Mouse (Mus musculus): Measurements from ENCODE around the gene Itga2b.

Gene Itga2b

DNA sequence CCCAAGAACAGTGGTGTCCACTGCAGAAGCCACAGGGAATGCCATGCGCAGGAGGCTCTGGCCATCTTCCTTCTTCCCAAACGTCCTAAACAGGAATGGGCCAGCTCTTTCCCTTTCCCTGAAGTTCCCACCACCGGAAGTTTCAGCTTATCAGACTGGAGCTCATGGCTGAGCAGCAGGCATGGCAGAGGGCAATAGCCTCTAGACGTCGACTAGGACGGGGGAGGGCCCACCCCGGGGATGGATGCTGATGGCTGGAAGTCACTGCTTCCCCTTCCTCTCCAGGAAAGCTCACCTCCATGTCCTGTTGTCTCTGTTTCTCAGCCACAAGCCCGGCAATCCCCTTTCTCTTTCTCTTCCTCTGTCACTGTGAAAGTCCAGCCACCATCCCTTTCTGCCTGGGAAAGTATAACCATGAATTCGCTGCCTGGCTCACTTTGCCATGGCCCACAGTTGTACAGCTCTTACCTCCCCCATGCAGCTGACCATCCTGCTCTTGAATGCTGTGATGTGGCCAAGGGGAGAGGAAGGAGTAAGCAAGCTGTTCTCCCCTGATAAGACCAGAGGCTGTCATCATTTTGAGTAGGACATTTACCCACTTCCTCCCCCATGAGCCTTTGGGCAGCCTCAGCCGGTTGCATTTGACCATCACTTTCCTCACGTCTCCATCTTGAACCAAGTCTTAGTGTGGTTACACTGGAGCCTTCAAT is at the start of gene Itga2b:
Itga2b (minus strand) TSS at position 475 of the 710 bp plus-strand sequence.
- no peak for DNase-seq

DNA sequence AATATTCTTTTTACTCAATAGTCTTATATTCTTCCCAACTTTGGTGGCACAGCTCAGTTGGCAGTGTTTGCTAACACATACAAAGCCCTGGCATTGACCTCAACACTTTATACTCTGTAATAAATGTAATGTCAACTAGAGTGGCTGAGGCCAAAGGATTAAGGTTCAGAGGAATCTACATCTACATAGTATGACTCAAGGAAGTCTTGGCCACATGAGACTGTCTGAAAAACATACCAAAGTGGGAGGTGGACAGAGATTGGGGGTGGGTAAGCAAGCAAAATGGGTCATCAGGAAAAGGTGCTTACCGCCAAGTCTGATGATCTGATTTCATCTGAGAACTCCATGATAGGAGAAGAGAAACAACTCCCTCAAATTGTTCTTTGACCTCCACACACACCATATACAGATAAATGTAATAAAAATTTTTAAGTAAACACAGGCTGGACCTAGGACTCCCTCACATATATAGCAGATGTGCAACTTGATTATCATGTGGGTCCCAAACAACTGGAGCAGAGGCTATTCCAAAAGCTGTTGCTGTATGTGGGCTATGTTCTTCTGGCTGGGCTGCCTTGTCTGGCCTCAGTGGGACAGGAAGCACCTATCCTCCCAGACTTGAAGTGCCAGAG is 45.0 kb upstream of the Itga2b start:
- no peak for DNase-seq

DNA sequence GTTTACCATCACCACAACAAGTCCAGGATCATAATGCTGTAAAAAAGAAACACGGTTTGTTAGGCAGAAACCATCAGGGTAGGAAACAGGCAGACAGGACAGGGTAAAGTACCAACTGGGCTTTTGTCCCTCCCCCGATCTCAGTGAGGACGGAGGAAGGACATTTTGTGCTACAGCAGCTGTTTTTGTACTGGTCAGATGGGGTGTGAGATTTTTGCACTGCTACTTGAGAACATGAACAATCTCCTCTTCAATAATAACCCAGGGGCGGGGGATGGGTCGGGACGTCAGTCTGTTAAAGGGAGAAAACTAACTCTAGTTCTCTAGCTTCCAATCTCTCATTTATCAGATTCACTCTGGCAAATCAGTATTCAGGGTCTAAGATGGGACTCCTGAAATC is 40.3 kb upstream of the Itga2b start:
- no peak for DNase-seq

DNA sequence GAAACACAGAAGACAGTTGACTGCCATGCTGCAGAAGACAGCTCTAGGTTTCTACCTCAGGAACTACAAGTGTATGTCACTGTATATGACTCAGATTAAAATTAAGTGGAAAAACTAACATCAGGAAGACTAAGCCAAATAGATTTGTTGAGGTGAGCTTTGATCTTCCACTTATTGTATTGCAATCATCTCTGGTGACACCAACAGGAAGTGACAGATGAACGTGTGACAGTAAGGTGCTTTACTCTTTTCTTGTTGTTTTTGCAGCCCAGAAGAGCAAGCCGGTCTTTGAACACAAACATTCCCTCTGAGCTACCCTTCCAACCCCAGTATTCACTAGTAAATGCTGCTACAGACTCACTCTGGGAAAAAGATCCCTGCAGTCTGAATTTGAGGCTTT is 26.8 kb upstream of the Itga2b start:
- DNase-seq = no peak

DNA sequence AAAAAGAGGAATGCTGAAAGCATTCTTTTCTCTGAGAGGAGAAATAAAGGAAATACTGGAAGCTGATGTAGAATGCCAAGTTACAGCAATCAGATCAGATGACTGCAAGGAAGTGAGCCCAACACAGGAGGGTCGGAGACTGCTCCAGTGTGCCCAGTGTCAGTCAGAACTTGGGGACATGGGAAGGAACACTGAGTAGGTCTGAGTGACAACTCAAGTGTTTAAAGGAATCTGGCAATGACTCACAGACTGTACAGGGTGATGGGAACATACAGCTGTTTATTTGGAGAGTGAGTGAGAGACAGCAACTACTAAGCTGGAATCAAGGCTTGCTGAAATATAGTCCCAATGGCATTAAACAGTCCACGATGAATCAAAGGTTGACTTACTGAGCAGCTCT is 26.3 kb upstream of the Itga2b start:
- DNase-seq = no peak

DNA sequence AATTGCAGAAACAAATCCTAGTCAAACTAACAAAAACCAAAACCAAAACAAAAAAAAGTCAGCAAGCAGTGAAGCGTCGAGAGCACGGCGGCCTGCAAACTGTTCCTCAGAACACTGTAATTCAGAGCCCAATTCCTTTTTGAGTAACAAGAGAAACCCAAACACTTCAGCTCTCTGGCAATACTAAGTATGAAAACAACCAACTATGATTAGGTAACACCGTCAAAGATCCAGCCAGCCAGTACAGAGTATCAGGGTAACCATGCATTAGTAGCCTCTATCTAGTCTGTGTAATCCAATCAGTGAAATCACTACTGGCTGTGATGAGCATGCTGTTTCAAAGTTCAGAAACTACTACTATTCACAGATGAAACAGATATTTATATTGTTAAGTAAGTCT is 25.8 kb upstream of the Itga2b start:
- no peak for DNase-seq

DNA sequence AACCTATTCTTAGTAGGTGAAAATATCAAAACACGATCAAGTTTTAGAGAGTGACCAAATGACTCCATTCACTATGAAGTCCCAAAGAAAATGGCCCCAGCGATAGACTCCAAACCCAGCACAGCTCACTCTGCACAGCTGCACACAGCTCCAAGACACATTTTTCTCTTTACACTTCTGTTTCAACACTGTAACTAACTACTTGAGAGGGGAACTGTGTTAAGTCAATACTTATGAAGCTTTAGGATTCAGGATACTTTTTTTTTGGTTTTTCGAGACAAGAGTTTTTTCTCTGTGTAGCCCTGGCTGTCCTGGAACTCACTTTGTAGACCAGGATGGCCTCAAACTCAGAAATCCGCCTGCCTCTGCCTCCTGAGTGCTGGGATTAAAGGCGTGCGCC is 25.2 kb upstream of the Itga2b start:
- no peak for DNase-seq

DNA sequence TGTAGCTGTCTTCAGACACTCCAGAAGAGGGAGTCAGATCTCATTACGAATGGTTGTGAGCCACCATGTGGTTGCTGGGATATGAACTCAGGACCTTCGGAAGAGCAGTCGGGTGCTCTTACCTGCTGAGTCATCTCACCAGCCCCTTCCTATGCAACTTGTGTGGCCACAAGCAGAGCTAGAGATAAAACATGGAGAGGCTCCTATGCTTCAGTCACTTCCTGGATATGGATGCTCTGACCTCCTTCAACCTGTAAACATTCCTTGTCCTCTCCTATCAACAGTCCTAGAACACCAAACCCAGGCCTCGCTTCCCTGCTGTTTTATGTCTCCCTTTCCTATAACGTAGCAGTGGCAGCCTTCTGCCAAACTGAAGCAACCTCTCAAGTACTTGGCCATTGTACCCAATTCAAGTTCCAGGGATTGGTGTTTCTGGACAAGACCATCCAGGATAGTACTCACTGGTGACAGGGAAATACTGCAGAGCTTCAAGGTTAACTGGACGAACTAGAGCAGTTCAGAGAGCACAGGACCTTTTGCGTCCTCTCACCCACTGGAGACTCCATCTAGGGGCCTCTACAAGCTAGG is 24.2 kb upstream of the Itga2b start:
- DNase-seq = no peak

DNA sequence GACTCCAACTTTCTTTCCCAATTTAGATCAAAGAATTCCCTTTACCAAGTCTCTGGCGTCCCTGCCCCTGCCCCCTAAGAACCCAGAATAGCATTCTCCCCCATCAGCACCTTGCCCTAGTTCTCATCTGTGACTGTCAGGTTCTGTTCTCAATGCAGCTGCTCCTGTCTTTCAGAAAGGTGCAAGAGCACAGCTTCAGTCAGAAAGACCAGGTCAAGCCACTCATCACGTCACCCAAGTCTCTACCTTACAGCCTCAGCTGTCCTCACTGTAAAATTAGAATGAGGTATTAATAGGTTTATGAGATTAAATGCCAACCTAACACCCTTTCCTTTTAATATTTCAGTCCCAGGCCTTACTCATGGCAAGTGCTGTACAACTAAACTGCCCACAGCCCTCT is 23.3 kb upstream of the Itga2b start:
- no peak for DNase-seq

DNA sequence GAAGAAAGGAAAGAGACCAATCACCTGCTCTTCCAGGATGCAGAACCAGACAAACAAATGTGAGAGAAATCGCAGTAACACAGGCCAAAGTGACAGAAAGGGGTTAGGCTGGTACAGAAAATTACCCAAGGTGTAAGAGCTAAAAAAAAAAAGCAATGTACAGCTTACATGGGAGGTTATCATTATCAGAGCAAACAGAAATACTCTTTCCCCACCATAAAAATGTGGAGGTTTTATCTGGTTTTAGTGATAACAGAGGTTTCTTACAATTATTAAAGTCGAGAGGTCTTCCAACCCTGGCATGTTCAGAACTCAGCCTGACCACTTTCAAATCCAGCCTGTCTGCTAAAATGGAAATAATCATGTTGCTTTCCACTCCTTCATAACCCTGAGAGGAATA is 18.0 kb upstream of the Itga2b start:
- no peak for DNase-seq

DNA sequence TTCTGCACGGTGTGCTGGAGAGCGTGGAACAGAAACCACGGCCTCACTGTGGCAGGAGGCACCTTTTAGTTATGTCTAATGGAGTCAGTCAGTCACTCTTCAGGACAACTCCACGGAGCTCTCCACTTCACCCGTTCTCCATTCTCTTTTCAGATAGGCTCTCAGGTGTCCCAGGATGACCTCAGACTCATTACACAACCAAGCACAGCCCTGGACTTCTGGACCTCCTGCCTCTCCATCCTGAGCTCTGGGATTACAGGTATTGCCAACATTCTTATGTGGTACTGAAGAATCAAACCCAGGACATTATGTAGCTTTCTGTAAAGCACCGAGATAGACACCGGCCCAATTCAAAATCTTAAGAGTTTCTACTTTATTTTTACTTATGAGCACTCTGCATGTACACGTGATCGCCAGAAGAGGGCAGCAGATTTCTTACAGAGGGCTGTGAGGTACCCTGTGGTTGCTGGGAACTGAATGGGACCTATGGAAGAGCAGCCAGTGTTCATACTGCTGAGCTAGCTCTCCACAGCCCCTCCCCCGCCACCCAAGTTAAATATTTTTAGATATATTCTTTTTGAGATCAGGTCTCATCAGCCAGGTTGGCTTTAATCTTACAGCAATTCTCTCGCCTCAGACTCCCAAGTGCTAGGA is 16.9 kb upstream of the Itga2b start:
- DNase-seq = peak in 1 of 2 experiments; percentile 44

DNA sequence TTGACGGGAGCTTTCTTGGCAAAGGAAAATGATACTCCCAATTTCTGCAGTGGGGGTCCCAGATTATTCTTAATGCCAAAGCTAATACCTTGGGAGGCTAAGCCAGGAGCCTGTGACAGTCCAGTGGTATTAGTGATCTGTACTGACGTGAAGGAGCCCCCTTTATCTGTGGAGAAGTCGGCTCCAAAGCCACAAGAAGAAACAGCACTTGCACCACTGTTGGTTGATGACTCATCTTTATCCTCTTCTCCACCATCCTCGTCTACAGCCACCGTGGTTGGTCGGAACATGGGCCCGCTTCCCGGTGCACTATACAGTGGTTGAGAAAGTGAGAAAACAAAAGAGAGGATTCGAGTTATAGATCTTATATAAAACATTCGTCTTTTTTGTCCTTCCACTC is 11.9 kb upstream of the Itga2b start:
- DNase-seq = no peak

DNA sequence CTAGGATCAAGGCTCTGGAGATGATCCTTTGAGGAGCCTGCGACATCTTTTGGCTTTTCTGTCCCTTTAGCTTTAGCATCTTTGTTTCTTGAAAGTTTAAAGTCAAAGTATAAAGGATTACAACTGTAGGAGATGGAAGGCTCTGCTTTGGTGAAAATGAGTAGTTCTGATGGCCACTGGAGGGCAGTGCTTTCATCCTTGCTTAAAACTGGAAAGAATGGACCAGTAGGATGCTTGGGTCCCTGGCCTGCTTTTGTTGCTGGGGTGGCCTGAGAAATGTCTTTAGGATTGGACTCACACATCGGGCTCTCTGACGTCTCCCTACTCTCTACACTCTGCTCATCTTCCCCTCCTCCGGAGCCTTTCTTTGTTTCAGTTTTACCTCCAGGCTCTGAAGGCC is 11.0 kb upstream of the Itga2b start:
- DNase-seq = no peak

DNA sequence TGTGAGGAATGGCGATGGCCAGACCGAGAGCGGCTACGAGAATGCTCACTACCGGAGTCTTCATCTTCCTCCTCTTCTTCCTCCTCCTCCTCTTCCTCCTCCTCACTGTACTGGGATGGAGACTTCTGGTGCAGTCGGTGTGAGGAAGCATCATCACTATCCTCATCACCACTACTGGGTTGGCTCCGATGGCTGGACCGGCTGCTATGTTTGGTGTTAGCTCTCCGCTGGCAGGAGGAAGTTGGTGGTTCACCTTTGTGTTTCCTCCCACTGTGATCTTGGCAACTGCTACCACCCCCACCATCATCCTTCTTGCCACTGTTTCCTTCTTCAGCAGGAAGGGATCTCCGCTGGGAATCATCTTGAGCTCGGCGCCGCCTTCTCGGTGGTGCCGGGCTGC is 10.2 kb upstream of the Itga2b start:
- no peak for DNase-seq

DNA sequence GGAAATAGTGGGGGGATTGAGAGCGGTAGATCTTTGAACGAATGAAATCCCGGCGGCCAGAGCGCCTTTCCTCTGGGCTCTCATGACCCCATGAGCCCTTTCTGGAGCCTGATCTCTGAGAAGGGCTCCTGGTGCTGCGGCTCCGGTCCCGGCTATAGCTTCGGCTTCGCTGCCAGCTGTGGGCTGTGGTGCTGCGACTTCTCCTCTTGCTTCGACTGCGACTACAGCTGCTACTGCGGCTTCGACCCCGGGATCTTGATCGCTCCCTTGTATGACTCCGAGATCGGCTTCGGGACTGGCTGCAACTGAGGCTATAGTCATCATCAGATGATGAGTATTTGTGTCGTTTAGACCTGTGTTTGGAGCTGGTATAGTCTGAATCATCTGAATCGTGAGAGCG is 9.7 kb upstream of the Itga2b start:
- no peak for DNase-seq

DNA sequence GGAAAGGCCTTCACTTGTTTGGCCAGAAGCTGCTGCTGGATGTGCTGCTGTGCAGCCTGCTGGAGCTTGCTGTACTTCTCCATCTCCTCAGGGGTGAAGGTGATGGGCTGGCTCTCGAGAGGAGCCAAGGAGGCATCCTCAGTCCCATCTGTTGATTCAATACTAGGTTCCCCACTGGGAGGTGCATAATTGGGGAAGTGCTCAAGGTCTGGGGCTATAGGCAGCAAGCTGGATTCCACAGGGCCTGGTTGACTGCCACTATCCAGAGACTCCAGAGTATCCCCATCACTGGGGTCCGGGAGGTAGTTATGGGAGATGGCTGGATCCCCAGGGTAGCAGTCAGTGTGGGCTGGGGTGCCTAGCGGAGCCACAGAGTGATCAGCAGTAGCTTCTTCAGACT is 8.7 kb upstream of the Itga2b start:
- DNase-seq = no peak

DNA sequence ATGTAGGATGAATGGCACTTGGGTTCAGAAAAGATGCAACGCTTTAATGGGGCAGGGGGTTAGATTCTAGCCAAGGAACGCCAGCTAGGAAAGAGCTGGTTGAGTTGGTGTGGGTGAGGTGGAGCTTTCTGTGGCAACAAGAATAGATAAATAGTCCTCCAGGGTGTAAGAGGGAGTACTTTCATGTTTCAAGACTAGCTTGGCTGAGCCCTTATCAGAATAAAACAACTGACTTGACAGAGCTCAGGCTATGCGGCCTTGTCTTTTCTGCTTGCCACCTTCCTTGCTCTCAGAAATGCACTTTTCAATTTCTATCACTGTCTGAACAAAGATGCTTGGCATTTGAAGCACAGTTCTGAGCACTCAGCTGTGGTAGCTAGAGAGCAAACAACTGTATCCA is 5.1 kb upstream of the Itga2b start:
- DNase-seq = no peak

DNA sequence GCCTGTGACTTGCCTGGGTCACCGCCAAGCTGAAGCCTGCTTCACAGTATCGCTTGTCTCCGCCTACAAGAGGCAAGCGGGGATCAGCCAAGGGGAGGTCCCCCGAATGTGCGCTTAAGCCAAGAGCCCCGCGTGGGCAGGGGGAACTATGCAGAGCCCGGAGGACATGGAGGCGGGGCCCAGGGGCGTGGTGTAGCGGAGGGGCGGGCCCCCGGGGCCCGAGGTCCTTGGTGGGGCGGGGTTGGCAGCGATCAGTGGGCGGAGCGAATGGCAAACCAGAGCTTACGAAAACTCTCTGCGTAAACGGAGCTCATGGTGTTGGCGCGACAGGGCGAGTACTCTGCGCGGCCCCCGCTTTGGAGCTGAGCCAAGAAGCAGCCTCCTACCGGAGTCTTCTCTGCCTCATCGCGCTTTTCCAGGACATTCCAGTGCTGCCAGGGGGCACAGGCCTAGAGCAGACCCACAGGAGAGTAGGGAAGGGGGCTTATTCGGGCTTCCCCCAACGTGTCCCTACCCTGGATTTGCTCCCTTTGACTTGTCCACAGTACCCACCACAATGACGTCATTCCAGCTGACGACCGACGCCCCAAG is 2.8 kb downstream of the Itga2b start:
- DNase-seq = peak; percentile 83 to 88

DNA sequence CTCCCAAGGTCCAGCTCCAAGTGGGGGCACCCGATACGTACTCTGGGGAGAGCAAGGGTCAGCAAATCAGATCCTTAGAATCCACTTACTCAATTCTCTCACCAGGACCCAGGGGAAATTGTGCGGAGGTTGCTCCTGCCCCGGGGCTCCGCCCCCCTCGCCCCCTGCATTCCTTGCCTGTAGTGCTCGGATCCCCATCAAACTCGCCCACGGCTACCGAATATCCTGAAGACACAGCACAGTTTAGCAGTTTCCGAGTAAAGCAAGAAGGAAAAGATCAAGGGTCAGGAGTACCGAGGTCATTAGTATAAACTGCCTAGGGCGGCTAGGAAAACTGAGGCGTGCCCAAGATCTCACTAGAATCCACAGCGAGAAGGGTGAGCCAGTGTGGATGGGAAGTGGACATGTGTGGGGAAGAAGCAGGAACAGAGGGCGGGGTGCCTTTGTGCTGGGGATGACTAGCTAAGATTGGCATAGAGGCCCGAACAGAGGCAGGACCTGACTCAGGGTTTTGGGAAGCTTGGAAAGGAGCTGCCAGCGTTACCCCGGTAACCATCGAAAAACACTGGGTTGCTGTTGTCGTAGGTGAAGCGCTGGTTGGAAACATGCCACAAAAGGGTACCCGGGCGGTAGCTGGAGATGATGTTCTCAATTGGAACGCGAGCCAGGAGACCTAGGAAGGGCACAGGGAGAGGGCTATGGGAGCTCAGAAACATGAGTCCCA is 4.0 kb downstream of the Itga2b start:
- DNase-seq = no peak

DNA sequence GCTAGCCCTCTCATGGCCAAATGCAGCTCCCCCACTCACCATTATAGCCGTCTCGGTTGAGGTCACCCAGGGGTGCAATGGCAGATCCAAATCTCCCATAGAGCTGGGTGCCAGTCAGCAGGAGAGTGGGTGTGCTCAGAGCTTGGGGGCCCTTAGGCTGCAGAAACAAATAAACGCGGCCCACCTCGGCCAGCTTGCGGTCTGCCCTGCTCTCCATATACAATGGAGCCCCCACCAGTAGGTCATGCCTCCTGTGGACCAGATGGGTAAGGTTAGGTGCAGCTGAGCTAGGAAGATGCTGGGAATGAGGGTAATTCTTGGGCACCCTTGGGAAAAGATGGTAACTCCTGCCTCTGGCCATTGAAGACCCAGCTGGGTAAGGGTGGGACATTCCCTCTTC is 5.0 kb downstream of the Itga2b start:
- no peak for DNase-seq

DNA sequence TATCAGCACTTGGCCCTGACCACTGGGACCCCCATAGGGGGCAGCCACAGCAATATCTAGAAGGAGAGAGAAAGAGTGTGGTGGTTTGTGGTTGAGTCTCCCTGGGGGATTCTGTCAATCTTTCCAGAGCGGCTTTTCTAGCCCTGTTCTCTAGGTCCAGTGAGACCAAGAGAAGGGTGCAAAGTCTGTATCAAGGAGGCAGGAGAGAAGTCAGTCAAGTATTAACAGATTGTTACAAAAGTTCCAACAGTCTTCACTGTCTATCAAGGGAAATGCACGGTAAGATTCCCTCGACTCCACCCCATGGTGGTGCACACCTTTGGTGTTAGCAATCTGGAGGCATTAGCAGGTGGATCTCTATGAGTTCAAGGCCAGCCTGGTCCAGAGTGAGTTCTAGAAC is 8.2 kb downstream of the Itga2b start:
- DNase-seq = no peak

DNA sequence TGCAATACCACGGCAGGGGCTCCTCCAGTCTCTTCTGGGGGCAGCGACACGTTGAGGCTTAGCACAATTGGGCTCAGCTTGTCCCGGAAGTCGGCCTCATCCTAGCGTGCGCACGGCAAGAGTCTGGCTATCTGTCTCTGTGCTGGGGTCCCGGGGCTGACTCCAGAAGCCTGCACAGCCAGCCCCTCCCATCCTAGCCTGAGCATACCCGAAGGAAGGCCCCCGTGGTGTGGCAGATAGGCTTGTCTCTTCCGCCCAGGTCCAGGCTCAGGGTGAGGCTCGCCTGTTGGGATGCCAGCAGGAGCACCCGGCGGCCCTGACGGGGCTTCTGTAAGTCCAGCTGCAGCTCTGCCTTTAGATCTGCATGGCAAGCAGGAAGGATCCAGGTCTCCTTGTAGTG is 9.4 kb downstream of the Itga2b start:
- DNase-seq = no peak
